Comparison of ENCODE assay signal across 37 mouse cellular contexts in the genomic region with DNA sequence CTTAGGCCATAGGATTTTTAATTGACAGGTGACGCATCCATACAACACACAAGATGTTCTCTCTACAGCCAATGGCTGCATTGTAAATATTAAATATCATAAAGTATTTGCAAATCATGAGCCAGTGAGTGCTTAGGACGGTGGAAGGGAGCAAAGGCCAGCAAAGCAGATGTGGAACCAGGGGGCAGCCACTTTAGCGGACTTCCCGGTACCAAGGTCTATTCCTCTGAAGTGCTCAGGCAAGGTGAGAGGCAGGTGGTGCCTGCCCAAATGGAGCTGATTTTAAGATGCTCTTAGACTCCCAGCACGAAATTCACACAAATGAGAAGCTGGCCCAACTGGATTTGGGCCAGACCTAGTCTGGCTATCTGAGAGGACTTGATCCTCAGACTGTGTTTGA. TPM values are rescaled to one million over a fixed set of nuclear protein-coding genes. Genes with fewer than 3 reads are reported as not detected.
"Had no signal": no experiment of that assay in that cellular context is flagged by ENCODE, and none has a peak within 500 bp of the region (broad histone marks: within the 10 kb centered on the region; RNA-seq: fewer than 3 reads in every experiment).

No protein-coding gene starts in this region.

- H3K27ac ChIP-seq: embryonic facial prominence, embryonic 10.5 days; embryonic facial prominence, embryonic 12.5 days; embryonic facial prominence, embryonic 13.5 days; embryonic facial prominence, embryonic 15.5 days; forebrain, embryonic 10.5 days; forebrain, embryonic 12.5 days; forebrain, embryonic 13.5 days; forebrain, embryonic 15.5 days; gastrocnemius, adult 2 months; heart, adult 2 months had no signal

- H3K9ac ChIP-seq: embryonic facial prominence, embryonic 12.5 days; embryonic facial prominence, embryonic 13.5 days; embryonic facial prominence, embryonic 15.5 days; forebrain, embryonic 12.5 days; forebrain, embryonic 13.5 days; forebrain, embryonic 15.5 days; forebrain, postnatal 0 days had no signal

- H3K27me3 ChIP-seq: embryonic facial prominence, embryonic 12.5 days; embryonic facial prominence, embryonic 13.5 days; embryonic facial prominence, embryonic 15.5 days; forebrain, embryonic 12.5 days; forebrain, embryonic 13.5 days; forebrain, embryonic 15.5 days had no signal

- H3K9me3 ChIP-seq: embryonic facial prominence, embryonic 12.5 days; embryonic facial prominence, embryonic 13.5 days; embryonic facial prominence, embryonic 15.5 days; forebrain, embryonic 10.5 days; forebrain, embryonic 12.5 days; forebrain, embryonic 13.5 days; forebrain, embryonic 15.5 days had no signal

- ATAC-seq: forebrain, embryonic 13.5 days; forebrain, embryonic 14.5 days; forebrain, embryonic 15.5 days; forebrain, embryonic 16.5 days; forebrain, postnatal 0 days had no signal

- H3K4me1 ChIP-seq: embryonic facial prominence, embryonic 10.5 days; embryonic facial prominence, embryonic 12.5 days; embryonic facial prominence, embryonic 13.5 days; embryonic facial prominence, embryonic 15.5 days; forebrain, embryonic 10.5 days; forebrain, embryonic 12.5 days; forebrain, embryonic 13.5 days; forebrain, embryonic 15.5 days had no signal

- H3K4me3 ChIP-seq: embryonic facial prominence, embryonic 10.5 days; embryonic facial prominence, embryonic 12.5 days; embryonic facial prominence, embryonic 13.5 days; embryonic facial prominence, embryonic 15.5 days; erythroblast, embryonic 14.5 days; forebrain, embryonic 10.5 days; forebrain, embryonic 12.5 days; forebrain, embryonic 13.5 days; forebrain, embryonic 15.5 days; gastrocnemius, adult 2 months; heart, adult 2 months had no signal

- DNase-seq: cerebellum, adult 2 months; cerebellum, adult 8-10 months; cerebellum, adult 9-10 months; cerebellum, adult 9-11 months; cerebellum, postnatal 10 days; cerebellum, postnatal 14 days; cerebellum, postnatal 25 days; cerebellum, postnatal 36 days; embryo, embryonic 11 days; forebrain, postnatal 0 days; gastrocnemius, adult 2 months; gastrocnemius, postnatal 10 days; gastrocnemius, postnatal 14 days; gastrocnemius, postnatal 25 days; gastrocnemius, postnatal 36 days; heart, adult 18-20 months; heart, adult 2 months had no signal

- H3K36me3 ChIP-seq: embryonic facial prominence, embryonic 10.5 days; embryonic facial prominence, embryonic 12.5 days; embryonic facial prominence, embryonic 13.5 days; embryonic facial prominence, embryonic 15.5 days; forebrain, embryonic 10.5 days; forebrain, embryonic 12.5 days; forebrain, embryonic 15.5 days had no signal

- H3K4me2 ChIP-seq: embryonic facial prominence, embryonic 12.5 days; embryonic facial prominence, embryonic 13.5 days; embryonic facial prominence, embryonic 15.5 days; forebrain, embryonic 12.5 days; forebrain, embryonic 13.5 days; forebrain, embryonic 15.5 days had no signal

RNA-seq across cellular contexts. Expression of a gene that starts 52.3 kb away (rescaled TPM):
- total RNA-seq: common myeloid progenitor, adult 5-6 weeks; forebrain, postnatal 0 days; gastrocnemius, adult 18-20 months; gastrocnemius, adult 2 months; gastrocnemius, adult 8-10 months; gastrocnemius, postnatal 10 days; gastrocnemius, postnatal 14 days; gastrocnemius, postnatal 25 days; gastrocnemius, postnatal 36 days; gastrocnemius, postnatal 4 days; granulocyte monocyte progenitor cell, adult 5-6 weeks; heart, adult 18-20 months; heart, adult 2 months; heart, adult 8-10 months had no signal
- polyA plus RNA-seq: cerebellum, adult 2 months; cortical plate, adult 2 months; erythroblast, embryonic 14.5 days; forebrain, embryonic 16.5 days; forebrain, postnatal 0 days; frontal cortex, adult 2 months; gonadal fat pad, adult 2 months; heart, adult 2 months had no signal
